Mouse (Mus musculus) neural tube, embryonic 14.5 days (tissue): ENCODE data around the gene Inpp5a. TPM values are rescaled to one million over a fixed set of nuclear protein-coding genes. Genes with fewer than 3 reads are reported as not detected.

Experiments
- ATAC-seq: fragments of 200-750 bp; cut with Nextera tagmentation; 2 replicates; pipeline ENCODE4 v1.8.0; 2017; ENCODE audit warnings: low read depth, mild to moderate bottlenecking, moderate TSS enrichment, moderate library complexity
- H3K27ac ChIP-seq: fragments of 300-500 bp; sonication (generic); 2 replicates; pipeline ENCODE4 v1.5.1; 2014; ENCODE audit warnings: low read depth, mild to moderate bottlenecking, control low read depth, low read length, moderate library complexity, mixed read lengths
- H3K27me3 ChIP-seq: fragments of 300-500 bp; sonication (generic); 2 replicates; pipeline ENCODE4 v1.6.1; 2014; ENCODE audit warnings: low read length; ENCODE audit not compliant: control insufficient read depth, insufficient read depth
- H3K36me3 ChIP-seq: fragments of 300-500 bp; sonication (generic); 2 replicates; pipeline ENCODE4 v1.6.1; 2014; ENCODE audit warnings: low read length, mixed read lengths; ENCODE audit not compliant: control insufficient read depth, insufficient read depth
- H3K4me1 ChIP-seq: fragments of 300-500 bp; sonication (generic); 2 replicates; pipeline ENCODE4 v1.6.1; 2014; ENCODE audit warnings: low read length; ENCODE audit not compliant: control insufficient read depth, insufficient read depth
- H3K4me2 ChIP-seq: fragments of 300-500 bp; sonication (generic); 2 replicates; pipeline ENCODE4 v1.6.1; 2014; ENCODE audit warnings: mild to moderate bottlenecking, low read depth, low read length, control low read depth
- H3K4me3 ChIP-seq: fragments of 300-500 bp; sonication (generic); 2 replicates; pipeline ENCODE4 v1.5.1; 2014; ENCODE audit warnings: low read depth, low read length, control low read depth, mixed read lengths
- H3K9ac ChIP-seq: fragments of 300-500 bp; sonication (generic); replicated peaks from 2 replicates; pipeline ENCODE4 v1.6.1; 2014; ENCODE audit warnings: low read depth, mild to moderate bottlenecking, control low read depth, low read length, mixed read lengths
- H3K9me3 ChIP-seq: fragments of 300-500 bp; sonication (generic); 2 replicates; pipeline ENCODE4 v1.6.1; 2016; ENCODE audit warnings: low read length; ENCODE audit not compliant: control insufficient read depth
- WGBS: fragments of 180-500 bp; shearing (Covaris S2); extraction: QIAGEN DNeasy Blood & Tissue Kit; methylation state at CpG from one replicate; pipeline ENCODE4 v1.1.7; 2014; 5-methylcytosine and 5-hydroxymethylcytosine counted together
- polyA plus RNA-seq: library from polyadenylated mRNA; unstranded; fragments of >200 nt; fragmentation: Nextera tagmentation; extraction: Ambion mirVana; gene quantifications from 2 replicates; pipeline ENCODE4 v1.2.1, GENCODE M21; 2014

Inpp5a gene
- polyA plus RNA-seq: 25.3 and 26.9 TPM in 2 replicates

DNA sequence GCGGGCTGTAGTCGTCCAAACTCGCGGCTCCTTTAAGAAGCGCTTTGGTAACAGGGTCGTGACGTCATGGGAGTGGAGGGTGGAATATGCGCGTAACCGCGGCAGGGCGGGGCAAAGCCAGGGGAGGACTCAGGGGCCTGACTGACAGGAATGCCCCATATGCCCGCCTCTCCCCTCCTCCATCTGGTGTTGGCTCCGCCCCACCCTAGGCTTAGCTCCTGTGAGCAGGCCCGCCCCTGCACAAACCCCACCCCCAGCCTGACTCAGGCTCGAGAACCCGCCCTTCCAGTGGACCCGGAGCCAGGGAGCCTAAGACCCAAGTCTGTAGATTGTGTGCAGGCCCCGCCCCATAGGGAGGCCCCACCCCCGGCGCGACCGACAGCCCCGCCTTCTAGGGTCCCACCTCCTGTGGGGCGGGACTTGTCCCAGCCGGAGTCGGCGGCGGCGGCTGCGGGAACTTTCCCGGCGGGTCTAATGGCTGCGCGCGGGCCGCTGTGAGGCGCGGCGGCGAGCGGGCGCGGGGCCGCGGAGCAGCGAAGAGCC is at the start of gene Inpp5a:
Gene Inpp5a, plus strand, starts transcription at position 440 of the 543 bp plus-strand sequence.
- Histone ChIP-seq H3K9ac (peak within 1 kb of the TSS; percentile 89), H3K4me1 (peaks cover 17% of the 10 kb centered on the region; the same call in 1 of the 2 replicates), H3K36me3 (no peaks in the 10 kb centered on the region), H3K27me3 (no peaks in the 10 kb centered on the region), H3K4me2 (peak within 1 kb of the TSS; percentile 58), H3K27ac (peak within 1 kb of the TSS; percentile 82), H3K4me3 (peak within 1 kb of the TSS; percentile 84), H3K9me3 (no peaks in the 10 kb centered on the region)
- ATAC-seq: peak; percentile 98
- WGBS: under 1% methylated on average over 47 of the region's 47 CpGs

DNA sequence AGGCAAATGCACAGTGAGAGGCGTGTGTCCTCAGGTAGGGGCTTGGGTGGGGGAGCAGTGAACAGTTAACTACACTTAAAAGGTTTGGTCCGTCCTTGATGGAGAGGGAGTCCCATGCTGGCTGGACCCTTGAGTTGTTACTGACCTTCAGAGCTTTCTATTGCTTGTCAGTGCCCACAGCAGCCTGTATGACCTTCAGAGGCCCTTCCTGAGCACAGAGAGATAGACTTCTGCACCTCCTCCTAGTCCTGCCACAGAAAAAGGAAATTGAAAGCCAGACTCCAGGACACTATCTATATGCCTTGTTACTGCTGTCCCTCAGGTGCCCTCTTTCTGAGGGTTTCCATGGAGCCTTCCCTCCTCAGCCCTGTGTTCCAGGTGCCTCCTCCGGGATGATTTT is 49.7 kb upstream of the Inpp5a start:
- no peaks in the 10 kb centered on the region for H3K36me3 ChIP-seq
- no peak for ATAC-seq
- H3K27ac ChIP-seq: no peak overlapping the region
- H3K4me1 ChIP-seq: no peaks in the 10 kb centered on the region
- no peak overlapping the region for H3K9ac ChIP-seq
- no peak overlapping the region for H3K4me3 ChIP-seq
- H3K4me2 ChIP-seq: no peak overlapping the region
- no peaks in the 10 kb centered on the region for H3K9me3 ChIP-seq
- H3K27me3 ChIP-seq: no peaks in the 10 kb centered on the region
- 87% methylated on average over 3 of the region's 3 CpGs for WGBS

DNA sequence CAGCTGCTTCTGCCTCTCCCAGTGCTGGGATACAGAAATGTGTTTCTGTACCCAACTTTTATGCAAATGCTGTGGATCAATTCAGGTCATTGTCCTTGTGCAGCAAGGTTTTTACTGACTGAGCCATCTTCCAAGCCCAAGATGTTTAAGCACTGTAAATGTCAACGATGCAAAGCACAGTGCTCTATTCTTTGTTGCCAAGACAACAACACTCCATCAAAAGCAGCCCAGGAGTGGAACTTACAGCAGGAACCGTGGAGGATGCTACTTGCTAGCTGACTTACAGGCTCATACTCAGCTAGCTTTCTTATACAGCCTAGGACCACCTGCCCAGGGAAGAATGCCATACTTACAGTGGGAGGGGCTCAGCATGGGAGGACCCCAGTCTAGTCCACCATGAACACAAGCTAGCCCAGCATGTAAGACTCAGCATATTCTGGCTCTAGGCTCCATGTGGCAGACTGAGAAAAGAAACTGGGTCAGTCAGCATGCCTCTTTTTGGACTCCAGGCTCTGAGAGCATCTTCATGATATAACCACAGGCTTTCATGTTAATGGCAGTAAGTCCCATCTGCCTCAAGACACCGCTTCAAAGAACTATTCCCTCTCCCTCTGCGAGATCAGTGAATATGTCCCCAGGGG is 47.8 kb upstream of the Inpp5a start:
- Histone ChIP-seq H3K27ac (no peak overlapping the region), H3K4me1 (no peaks in the 10 kb centered on the region), H3K27me3 (no peaks in the 10 kb centered on the region), H3K9me3 (no peaks in the 10 kb centered on the region), H3K4me3 (no peak overlapping the region), H3K36me3 (no peaks in the 10 kb centered on the region), H3K9ac (no peak overlapping the region), H3K4me2 (no peak overlapping the region)
- ATAC-seq: no peak
- WGBS: 46% methylated on average over 4 of the region's 4 CpGs

DNA sequence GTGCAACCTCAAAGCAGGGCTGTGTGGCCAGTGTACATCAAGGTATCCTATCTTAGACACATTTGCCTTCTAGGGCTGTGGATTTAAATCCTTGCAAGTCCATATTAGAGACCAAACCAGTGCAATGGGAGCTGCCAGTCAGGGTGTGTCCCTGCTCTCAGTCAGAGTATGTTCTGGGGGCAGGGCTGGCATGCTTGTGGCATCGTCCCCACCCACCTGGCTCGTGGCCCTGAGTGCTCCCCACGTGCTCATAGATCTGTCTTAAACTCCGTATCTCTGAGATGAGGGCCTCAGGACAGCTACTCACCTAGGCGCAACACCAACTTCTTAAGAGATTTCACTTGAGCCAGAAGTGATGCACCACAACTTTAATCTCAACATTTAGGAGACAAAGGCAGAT is 46.1 kb upstream of the Inpp5a start:
- Histone ChIP-seq H3K27me3 (no peaks in the 10 kb centered on the region), H3K36me3 (no peaks in the 10 kb centered on the region)
- ATAC-seq: no peak

DNA sequence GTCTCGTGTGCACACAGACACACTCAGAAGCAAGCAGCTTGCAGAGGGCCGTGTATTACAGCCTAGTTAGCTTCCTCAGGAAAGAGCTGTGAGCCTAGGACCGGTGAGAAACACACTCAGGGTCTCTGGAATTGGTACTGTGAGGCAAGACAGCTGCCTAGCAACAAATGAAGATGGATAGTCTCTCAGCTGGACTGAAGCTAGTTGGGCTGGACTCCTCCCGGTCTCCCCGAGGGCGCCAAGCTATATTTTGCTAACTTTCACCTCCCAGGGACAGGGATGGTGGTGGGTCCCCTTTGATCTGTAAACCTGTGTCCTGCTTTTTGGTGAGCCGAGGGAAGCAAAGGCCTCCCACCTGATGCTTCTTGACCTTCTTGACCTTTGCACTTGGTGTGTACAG is 41.9 kb upstream of the Inpp5a start:
- Histone ChIP-seq H3K27me3 (no peaks in the 10 kb centered on the region), H3K4me3 (no peak overlapping the region), H3K36me3 (no peaks in the 10 kb centered on the region), H3K27ac (no peak overlapping the region), H3K4me1 (no peaks in the 10 kb centered on the region), H3K9me3 (no peaks in the 10 kb centered on the region), H3K4me2 (no peak overlapping the region), H3K9ac (no peak overlapping the region)
- WGBS: 17% methylated on average over 7 of the region's 7 CpGs
- no peak for ATAC-seq

More for the DNA sequence above, 46.1 kb upstream of the Inpp5a start:
- no peak overlapping the region for H3K4me2 ChIP-seq
- H3K4me3 ChIP-seq: no peak overlapping the region
- no peak overlapping the region for H3K9ac ChIP-seq
- no peak overlapping the region for H3K27ac ChIP-seq
- H3K4me1 ChIP-seq: no peaks in the 10 kb centered on the region
- 91% methylated on average over 5 of the region's 5 CpGs for WGBS
- no peaks in the 10 kb centered on the region for H3K9me3 ChIP-seq

DNA sequence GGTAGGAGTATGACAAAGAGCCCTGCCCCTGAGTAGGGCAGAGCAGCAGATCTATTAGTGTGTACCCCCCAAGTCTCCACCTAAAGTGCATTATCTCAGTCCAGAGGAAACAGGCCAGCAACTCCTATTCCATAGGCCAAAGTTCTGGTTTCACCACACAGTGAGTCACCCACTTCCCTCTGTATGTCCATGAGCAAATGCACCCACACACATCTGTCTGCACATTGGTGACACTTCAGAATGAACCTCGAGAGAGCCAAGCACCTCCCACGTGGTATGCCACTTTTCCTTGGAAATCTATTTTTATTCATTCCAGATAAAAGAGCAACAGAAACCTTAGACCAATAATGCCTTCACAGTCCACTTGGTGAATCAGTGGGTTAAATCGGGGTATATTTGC is 38.3 kb upstream of the Inpp5a start:
- Histone ChIP-seq H3K27me3 (no peaks in the 10 kb centered on the region), H3K4me1 (no peaks in the 10 kb centered on the region), H3K9ac (no peak overlapping the region), H3K36me3 (no peaks in the 10 kb centered on the region), H3K9me3 (no peaks in the 10 kb centered on the region), H3K4me3 (no peak overlapping the region), H3K4me2 (no peak overlapping the region), H3K27ac (no peak overlapping the region)
- 93% methylated on average over 3 of the region's 3 CpGs for WGBS
- ATAC-seq: no peak

DNA sequence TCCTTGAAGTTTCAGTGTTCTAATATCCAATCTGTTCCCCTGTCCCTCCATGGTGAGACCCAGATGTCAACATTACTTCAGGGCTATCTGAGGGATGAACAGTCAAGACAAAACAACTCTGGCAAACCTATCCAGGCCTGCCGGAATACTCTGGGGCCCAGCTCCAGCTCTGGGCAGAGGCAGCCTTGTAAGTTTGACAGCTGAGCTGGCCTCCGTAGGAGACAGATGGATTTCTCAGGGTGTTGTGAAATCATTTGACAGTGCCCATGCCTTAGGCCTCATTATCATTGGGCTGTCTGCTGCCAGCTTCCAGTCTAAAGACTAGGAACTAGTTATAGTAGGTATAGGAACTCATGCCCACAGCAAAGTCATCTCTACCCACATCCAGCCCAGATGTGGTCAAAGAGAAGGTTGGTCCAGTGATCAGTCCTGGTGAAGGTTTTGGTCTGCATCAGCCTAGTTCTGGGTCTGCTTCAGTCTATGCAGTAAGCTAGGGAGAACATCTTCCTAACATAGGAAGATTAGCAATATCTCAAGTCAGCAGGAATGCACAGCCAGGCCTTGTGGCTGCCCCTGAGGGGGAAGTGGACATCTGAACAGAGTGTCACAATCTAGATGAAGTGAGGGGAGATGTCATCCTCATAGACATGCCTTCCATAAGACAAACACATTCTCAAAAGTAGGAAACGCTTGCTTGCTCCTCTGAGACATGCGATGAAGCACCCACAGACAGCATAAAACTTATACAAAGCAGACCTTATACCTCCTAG is 34.4 kb upstream of the Inpp5a start:
- H3K27me3 ChIP-seq: no peaks in the 10 kb centered on the region
- no peaks in the 10 kb centered on the region for H3K9me3 ChIP-seq
- H3K9ac ChIP-seq: no peak overlapping the region
- H3K27ac ChIP-seq: no peak overlapping the region
- no peaks in the 10 kb centered on the region for H3K4me1 ChIP-seq
- H3K4me2 ChIP-seq: no peak overlapping the region
- 93% methylated on average over 4 of the region's 4 CpGs for WGBS
- H3K36me3 ChIP-seq: no peaks in the 10 kb centered on the region
- ATAC-seq: no peak
- no peak overlapping the region for H3K4me3 ChIP-seq

DNA sequence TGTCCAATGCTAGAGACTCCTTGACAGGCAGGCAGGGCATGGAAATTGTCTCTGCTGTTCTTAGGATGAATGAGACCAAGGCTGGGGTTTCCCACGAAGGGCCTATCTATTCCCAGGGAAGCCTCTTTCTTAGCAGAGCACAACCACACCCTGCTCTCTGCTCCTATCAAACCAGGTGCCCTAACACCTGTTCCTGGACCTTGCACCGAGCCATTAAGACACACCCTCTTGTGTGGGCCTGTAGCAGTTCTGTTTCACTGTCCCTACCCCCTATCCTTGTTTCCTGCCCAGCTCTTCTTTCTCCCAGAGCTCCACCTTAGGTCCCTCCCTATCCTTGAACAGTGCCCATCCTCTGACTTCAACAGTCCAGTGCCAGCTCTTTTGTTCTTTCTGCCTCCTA is 31.9 kb upstream of the Inpp5a start:
- Histone ChIP-seq H3K27me3 (no peaks in the 10 kb centered on the region), H3K9me3 (no peaks in the 10 kb centered on the region), H3K36me3 (no peaks in the 10 kb centered on the region), H3K4me2 (no peak overlapping the region), H3K27ac (no peak overlapping the region), H3K4me1 (no peaks in the 10 kb centered on the region), H3K4me3 (no peak overlapping the region), H3K9ac (no peak overlapping the region)
- 75% methylated on average over 2 of the region's 2 CpGs for WGBS
- no peak for ATAC-seq

DNA sequence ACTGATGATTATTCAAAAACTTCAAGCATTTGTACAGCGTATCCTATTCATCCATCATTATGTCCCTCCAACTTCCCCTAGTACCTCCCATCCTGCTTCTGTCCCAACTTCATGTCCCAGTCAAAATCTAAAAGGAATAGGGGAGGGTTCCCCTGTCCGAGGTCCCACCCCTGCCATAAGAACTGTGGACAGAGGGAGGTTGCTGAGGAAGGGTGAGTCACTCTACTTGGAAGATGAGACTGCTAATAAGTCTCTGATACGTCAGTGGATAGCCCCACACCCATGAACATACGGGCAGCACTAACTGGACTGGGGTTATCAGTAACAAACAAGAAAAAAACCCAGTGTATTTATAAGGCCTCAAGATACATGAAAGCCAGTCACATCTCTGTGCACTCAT is 29.0 kb upstream of the Inpp5a start:
- Histone ChIP-seq H3K4me2 (no peak overlapping the region), H3K9ac (no peak overlapping the region), H3K9me3 (no peaks in the 10 kb centered on the region), H3K4me3 (no peak overlapping the region), H3K4me1 (peaks cover 13% of the 10 kb centered on the region), H3K36me3 (no peaks in the 10 kb centered on the region), H3K27ac (no peak overlapping the region), H3K27me3 (no peaks in the 10 kb centered on the region)
- ATAC-seq: no peak
- WGBS: 91% methylated on average over 4 of the region's 4 CpGs
